Mouse (Mus musculus) liver, embryonic 16.5 days (tissue): Measurements from ENCODE around the gene Unc5cl. TPM values are rescaled to one million over a fixed set of nuclear protein-coding genes. Genes with fewer than 3 reads are reported as not detected.

Experiments used
- ATAC-seq: fragments of 200-750 bp; cut with Nextera tagmentation; 2 replicates; pipeline ENCODE4 v1.8.0; 2017; ENCODE audit warnings: low read depth, mild to moderate bottlenecking, moderate number of reproducible peaks, moderate library complexity
- H3K27ac ChIP-seq: fragments of 300-500 bp; sonication (generic); 2 replicates; pipeline ENCODE4 v1.5.1; 2014; ENCODE audit warnings: mild to moderate bottlenecking, low read length
- H3K27me3 ChIP-seq: fragments of 300-500 bp; sonication (generic); 2 replicates; pipeline ENCODE4 v1.6.1; 2014; ENCODE audit warnings: low read depth, low read length, mixed read lengths; ENCODE audit not compliant: control insufficient read depth, insufficient read depth
- H3K36me3 ChIP-seq: fragments of 300-500 bp; sonication (generic); 2 replicates; pipeline ENCODE4 v1.6.1; 2014; ENCODE audit warnings: mild to moderate bottlenecking; ENCODE audit not compliant: control insufficient read depth, insufficient read depth
- H3K4me1 ChIP-seq: fragments of 300-500 bp; sonication (generic); 2 replicates; pipeline ENCODE4 v1.6.1; 2014; ENCODE audit warnings: low read depth, low read length, mixed read lengths; ENCODE audit not compliant: control insufficient read depth
- H3K4me2 ChIP-seq: fragments of 300-500 bp; sonication (generic); 2 replicates; pipeline ENCODE4 v1.6.1; 2014; ENCODE audit warnings: low read depth, low read length, mixed read lengths
- H3K4me3 ChIP-seq: fragments of 300-500 bp; sonication (generic); 2 replicates; pipeline ENCODE4 v1.5.1; 2014; ENCODE audit warnings: low read depth, mild to moderate bottlenecking, low read length
- H3K9ac ChIP-seq: fragments of 300-500 bp; sonication (generic); 2 replicates; pipeline ENCODE4 v1.6.1; 2014; ENCODE audit warnings: low read depth, low read length
- H3K9me3 ChIP-seq: fragments of 300-500 bp; sonication (generic); replicated peaks from 2 replicates; pipeline ENCODE4 v1.6.1; 2016; ENCODE audit warnings: low read length; ENCODE audit not compliant: control insufficient read depth
- WGBS: fragments of 180-500 bp; shearing (Covaris S2); extraction: QIAGEN DNeasy Blood & Tissue Kit; methylation state at CpG from one replicate; pipeline ENCODE4 v1.1.7; 2014; ENCODE audit not compliant: insufficient replicate concordance; 5-methylcytosine and 5-hydroxymethylcytosine counted together
- polyA plus RNA-seq: library from polyadenylated mRNA; unstranded; fragments of >200 nt; fragmentation: Nextera tagmentation; extraction: Ambion mirVana; gene quantifications from 2 replicates; pipeline ENCODE4 v1.2.1, GENCODE M21; 2015

Unc5cl gene
- polyA plus RNA-seq, 1 experiment from 2014 or later = 4.2 TPM

- ATAC-seq = no peak
- H3K4me3 ChIP-seq = no peak overlapping the region
- no peak overlapping the region for H3K27ac ChIP-seq
- H3K4me2 ChIP-seq = no peak overlapping the region
- H3K9me3 ChIP-seq = no peaks in the 10 kb centered on the region
- H3K36me3 ChIP-seq = no peaks in the 10 kb centered on the region
- 63% methylated on average over 11 of the region's 11 CpGs for WGBS
- no peak overlapping the region for H3K9ac ChIP-seq
- H3K4me1 ChIP-seq = no peaks in the 10 kb centered on the region
- no peaks in the 10 kb centered on the region for H3K27me3 ChIP-seq
These were observed 128.7 kb downstream of the Unc5cl start for GRCm38 (mm10) chr17:48583401-48583800.

GRCm38 (mm10) chr17:48585902-48586359 is 131.2 kb downstream of the Unc5cl start:
- Histone ChIP-seq H3K36me3 (no peaks in the 10 kb centered on the region), H3K4me2 (peak overlapping the region; percentile 53), H3K4me3 (peak overlapping the region; percentile 46), H3K27me3 (no peaks in the 10 kb centered on the region), H3K9me3 (no peaks in the 10 kb centered on the region), H3K4me1 (no peaks in the 10 kb centered on the region), H3K27ac (no peak overlapping the region), H3K9ac (peak overlapping the region; percentile 21; the same call in 1 of the 2 replicates)
- 2% methylated on average over 14 of the region's 14 CpGs for WGBS
- no peak for ATAC-seq

- 48% methylated on average over 3 of the region's 3 CpGs for WGBS
- no peaks in the 10 kb centered on the region for H3K27me3 ChIP-seq
- no peak for ATAC-seq
- no peaks in the 10 kb centered on the region for H3K9me3 ChIP-seq
- H3K9ac ChIP-seq = no peak overlapping the region
- no peaks in the 10 kb centered on the region for H3K36me3 ChIP-seq
- H3K27ac ChIP-seq = no peak overlapping the region
- no peak overlapping the region for H3K4me2 ChIP-seq
- H3K4me1 ChIP-seq = no peaks in the 10 kb centered on the region
- no peak overlapping the region for H3K4me3 ChIP-seq
These were observed 134.0 kb downstream of the Unc5cl start for GRCm38 (mm10) chr17:48588674-48589073.

Other genes with a start within 250 kb of the Unc5cl start
- 1.6 TPM in 2 replicates for gene Trem1, start 222.1 kb upstream of the Unc5cl start, polyA plus RNA-seq
- gene Trem3, start 207.1 kb upstream of the Unc5cl start, polyA plus RNA-seq = 9.0 TPM in 2 replicates
- gene Treml4, start 190.6 kb upstream of the Unc5cl start, polyA plus RNA-seq = 4.6 and 5.0 TPM in 2 replicates
- 3.4 and 3.5 TPM in 2 replicates for gene Treml2, start 155.4 kb upstream of the Unc5cl start, polyA plus RNA-seq
- 4.0 and 4.1 TPM in 2 replicates for gene B430306N03Rik, start 138.8 kb upstream of the Unc5cl start, polyA plus RNA-seq
- gene Trem2, start 108.5 kb upstream of the Unc5cl start, polyA plus RNA-seq = 2.7 and 3.0 TPM in 2 replicates
- gene Treml1, start 95.0 kb upstream of the Unc5cl start, polyA plus RNA-seq = 14.5 and 15.3 TPM in 2 replicates
- 6.6 and 7.0 TPM in 2 replicates for gene Nfya, start 45.0 kb upstream of the Unc5cl start, polyA plus RNA-seq
- 41.5 and 42.2 TPM in 2 replicates for gene Oard1, start 44.9 kb upstream of the Unc5cl start, polyA plus RNA-seq
- 2.5 and 4.3 TPM in 2 replicates for gene Apobec2, start 22.0 kb upstream of the Unc5cl start, polyA plus RNA-seq
- 193 and 203 TPM in 2 replicates for gene Tspo2, start 3.4 kb upstream of the Unc5cl start, polyA plus RNA-seq